Mouse (Mus musculus) adrenal gland, postnatal 36 days (tissue): Measurements from ENCODE around the gene Btbd16. TPM values are rescaled to one million over a fixed set of nuclear protein-coding genes. Genes with fewer than 3 reads are reported as not detected.

Experiments used
- DNase-seq, 2 experiments: peaks; one replicate each; pipeline ENCODE4 v3.0.0; 2021; ENCODE audit warnings: mixed read lengths in 1 of 2
- total RNA-seq, 2 experiments: library from RNA; stranded (reverse); gene quantifications; 2 replicates each; pipeline ENCODE4 v1.2.3; 2021

Btbd16 gene
- total RNA-seq, 2 experiments from 2014 or later = not detected

- DNase-seq = no peak
Observed at GRCm38 (mm10) chr7:130864711-130865110, 90.8 kb downstream of the Btbd16 start.

DNA sequence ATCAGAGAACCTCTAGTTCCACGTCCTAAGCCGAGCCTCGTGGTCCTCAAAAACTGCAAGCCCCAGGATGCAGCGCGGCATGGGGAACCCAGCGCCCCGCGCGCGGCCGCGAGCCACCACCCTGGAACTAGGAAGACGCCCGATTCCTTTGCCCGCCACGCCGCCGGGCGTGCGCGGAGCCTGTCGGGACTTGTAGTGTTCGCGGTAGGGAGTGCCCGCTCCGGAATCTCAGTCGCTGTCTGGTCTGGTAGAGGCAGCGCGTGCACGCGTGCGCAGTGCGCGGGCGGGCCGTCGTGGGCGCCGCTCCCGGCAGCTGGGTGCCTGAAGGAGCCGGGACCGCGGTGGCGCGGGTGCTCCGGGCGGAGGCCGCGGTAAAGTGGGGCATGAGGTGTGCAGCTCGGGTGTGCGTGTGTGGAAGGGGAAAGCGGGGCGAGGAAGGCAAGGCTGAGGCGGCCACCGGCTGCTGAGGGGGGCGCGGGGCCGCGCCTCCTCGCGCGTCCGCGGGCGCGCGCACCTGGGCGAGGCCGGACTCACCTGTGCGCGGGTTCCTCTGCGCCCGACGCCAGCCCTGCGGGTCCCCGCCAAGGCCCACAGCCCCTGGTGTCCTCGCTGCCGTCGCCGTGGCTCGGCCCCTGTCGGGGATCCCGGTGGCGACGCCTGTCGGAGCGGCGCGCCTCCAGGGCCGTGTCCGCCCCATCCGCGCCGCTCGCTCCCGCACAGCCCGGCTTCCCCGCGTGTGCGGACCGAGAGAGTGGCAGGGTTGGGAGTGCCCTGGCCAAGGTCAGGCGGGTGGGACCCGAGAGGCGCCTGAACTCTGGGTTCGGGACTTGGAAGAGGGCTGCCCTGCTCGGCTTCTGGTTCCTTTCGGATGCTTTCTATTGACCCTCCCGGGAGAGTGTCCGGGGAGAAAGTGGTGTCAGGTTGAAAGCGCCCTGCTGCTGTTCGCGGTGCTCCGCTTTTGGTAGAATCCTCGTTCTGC, 92.0 kb downstream of the Btbd16 start, which contains the start of gene Plekha1:
Plekha1 (plus strand) TSS at position 144 of the 979 bp plus-strand sequence.
- DNase-seq = peak; percentile 98 to 99

- peak in 1 of 2 experiments; percentile 6 for DNase-seq
Observed at GRCm38 (mm10) chr7:130866640-130867039, 92.8 kb downstream of the Btbd16 start.

DNA sequence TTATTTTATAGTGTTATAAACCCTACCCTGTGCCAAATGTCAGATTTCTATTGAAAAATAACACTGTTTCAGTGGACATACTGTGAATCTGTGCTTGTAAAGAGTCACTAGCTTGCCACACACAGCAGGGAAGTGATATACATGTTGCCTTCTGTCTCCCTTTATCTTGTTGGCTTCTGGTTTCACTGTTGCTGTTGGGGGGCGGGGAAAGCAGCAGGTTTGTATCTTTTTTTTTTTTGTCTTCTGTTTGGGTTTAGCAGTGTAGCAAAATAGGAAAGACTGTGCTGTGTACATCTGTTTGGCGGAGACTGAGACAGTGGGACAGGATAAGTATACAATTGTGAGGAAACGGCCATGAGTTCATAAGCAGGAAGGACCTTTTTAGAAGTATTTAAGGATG, 93.4 kb downstream of the Btbd16 start:
- no peak for DNase-seq

Other genes starting within 250 kb of the Btbd16 start
- gene Nsmce4a, start 201.0 kb upstream of the Btbd16 start, total RNA-seq = 10 to 100 TPM; 52.0 to 92.5 TPM
- 10 to 100 TPM; 26.6 to 35.5 TPM for gene Tacc2, start 196.6 kb upstream of the Btbd16 start, total RNA-seq
- 10 to 100 TPM; 22.7 to 32.2 TPM for gene Plekha1, start 91.7 kb downstream of the Btbd16 start, total RNA-seq
- gene Htra1, start 162.0 kb downstream of the Btbd16 start, total RNA-seq = 10 to 100 TPM; 38.5 to 94.6 TPM